Mouse (Mus musculus) CH12.LX (cell line): ENCODE results near the gene Plekhm3. TPM values are rescaled to one million over a fixed set of nuclear protein-coding genes. Genes with fewer than 3 reads are reported as not detected.

Source experiments
- DNase-seq: peaks from one replicate; pipeline ENCODE4 v3.0.0-alpha.2; 2013; ENCODE audit errors: extremely low read depth
- H3K27ac ChIP-seq: 2 replicates; pipeline ENCODE4 v1.5.1; 2012; ENCODE audit warnings: low read depth, mild to moderate bottlenecking, control low read depth, moderate library complexity; ENCODE audit not compliant: insufficient read depth
- H3K27me3 ChIP-seq: replicated peaks from 2 replicates; pipeline ENCODE3; 2012; ENCODE audit warnings: inconsistent platforms
- H3K36me3 ChIP-seq, 2 experiments: replicated peaks in 1 of 2; 2 replicates each; pipeline versions ENCODE3 to v1.6.1; 2012; ENCODE audit warnings: inconsistent platforms in 1 of 2, low read length in 1 of 2, mild to moderate bottlenecking in 1 of 2, mixed read lengths in 1 of 2, moderate library complexity in 1 of 2; ENCODE audit not compliant: control insufficient read depth in 1 of 2, insufficient read depth in 1 of 2
- H3K4me1 ChIP-seq, 2 experiments: 2 replicates each; pipeline ENCODE4 v1.6.1; 2012; ENCODE audit warnings: inconsistent platforms in 1 of 2, moderate library complexity in 1 of 2; ENCODE audit not compliant: insufficient read depth in 2 of 2, control insufficient read depth in 1 of 2
- H3K4me2 ChIP-seq: 2 replicates; pipeline ENCODE4 v1.6.1; 2012; ENCODE audit warnings: low read depth, mild to moderate bottlenecking, control low read depth; ENCODE audit not compliant: poor library complexity, insufficient read depth, severe bottlenecking
- H3K4me3 ChIP-seq, 3 experiments: fragments of 150-350 bp in 1 of 3; sonication (generic) in 1 of 3; replicated peaks in 1 of 3; 2 replicates each; pipeline versions ENCODE3 to v1.5.1; 2011 to 2012; ENCODE audit warnings: low read depth in 2 of 3, low read length in 2 of 3, mild to moderate bottlenecking in 2 of 3, moderate library complexity in 2 of 3, control low read depth in 1 of 3, improper control_type of control experiment in 1 of 3, inconsistent platforms in 1 of 3, mixed read lengths in 1 of 3; ENCODE audit not compliant: poor library complexity in 1 of 3
- H3K79me2 ChIP-seq: replicated peaks from 2 replicates; pipeline ENCODE4 v1.6.1; 2012; ENCODE audit warnings: mild to moderate bottlenecking, moderate library complexity; ENCODE audit not compliant: control insufficient read depth, poor library complexity, insufficient read depth, severe bottlenecking; ENCODE audit errors: extremely low read depth
- H3K9ac ChIP-seq: 2 replicates; pipeline ENCODE4 v1.6.1; 2012; ENCODE audit warnings: low read depth, mild to moderate bottlenecking, control low read depth, moderate library complexity; ENCODE audit not compliant: insufficient read depth
- H3K9me3 ChIP-seq: replicated peaks from 2 replicates; pipeline ENCODE3; 2012; ENCODE audit warnings: low read length, inconsistent platforms, mixed read lengths
- BHLHE40 ChIP-seq: IDR thresholded peaks from 2 replicates; pipeline ENCODE4 v1.6.1; 2011; ENCODE audit warnings: mild to moderate bottlenecking, low read depth, low read length, improper control_type of control experiment
- CHD2 ChIP-seq: IDR thresholded peaks from 2 replicates; pipeline ENCODE4 v1.6.1; 2011; ENCODE audit warnings: low read length, improper control_type of control experiment
- E2F4 ChIP-seq: IDR thresholded peaks from 2 replicates; pipeline ENCODE4 v1.6.1; 2011; ENCODE audit warnings: low read depth, low read length, improper control_type of control experiment; ENCODE audit not compliant: insufficient replicate concordance
- ETS1 ChIP-seq: conservative IDR thresholded peaks from 2 replicates; pipeline ENCODE4 v1.6.1; 2012; ENCODE audit warnings: low read depth, mild to moderate bottlenecking, inconsistent platforms, low read length, improper control_type of control experiment, moderate library complexity
- GABPA ChIP-seq: IDR thresholded peaks from 2 replicates; pipeline ENCODE4 v1.6.1; 2012; ENCODE audit warnings: low read depth, low read length, improper control_type of control experiment, inconsistent platforms; ENCODE audit not compliant: insufficient replicate concordance
- HCFC1 ChIP-seq: IDR thresholded peaks from 2 replicates; pipeline ENCODE4 v1.6.1; 2012; ENCODE audit warnings: low read depth, mild to moderate bottlenecking, inconsistent platforms, low read length, improper control_type of control experiment
- IRF4 ChIP-seq: IDR thresholded peaks from 2 replicates; pipeline ENCODE4 v1.6.1; 2014; ENCODE audit warnings: low read depth, mild to moderate bottlenecking, inconsistent platforms, low read length, improper control_type of control experiment
- JUN ChIP-seq: IDR thresholded peaks from 2 replicates; pipeline ENCODE4 v1.6.1; 2011; ENCODE audit warnings: low read depth, mild to moderate bottlenecking, low read length, improper control_type of control experiment, moderate library complexity; ENCODE audit not compliant: insufficient read depth
- JUND ChIP-seq: conservative IDR thresholded peaks from 2 replicates; pipeline ENCODE4 v1.6.1; 2011; ENCODE audit warnings: low read depth, low read length, improper control_type of control experiment
- MAX ChIP-seq: IDR thresholded peaks from 2 replicates; pipeline ENCODE4 v1.6.1; 2011; ENCODE audit warnings: low read length, improper control_type of control experiment
- MAZ ChIP-seq: IDR thresholded peaks from 2 replicates; pipeline ENCODE4 v1.6.1; 2012; ENCODE audit warnings: low read depth, mild to moderate bottlenecking, inconsistent platforms, low read length, improper control_type of control experiment, moderate library complexity
- MEF2A ChIP-seq: IDR thresholded peaks from 2 replicates; pipeline ENCODE4 v1.6.1; 2014; ENCODE audit warnings: low read depth, mild to moderate bottlenecking, inconsistent platforms, low read length, improper control_type of control experiment, borderline replicate concordance
- MYC ChIP-seq: IDR thresholded peaks from 2 replicates; pipeline ENCODE4 v1.6.1; 2011; ENCODE audit warnings: low read depth, mild to moderate bottlenecking, improper control_type of control experiment, low read length
- NELFE ChIP-seq: IDR thresholded peaks from 2 replicates; pipeline ENCODE4 v1.6.1; 2011; ENCODE audit warnings: low read depth, low read length, improper control_type of control experiment
- POLR2AphosphoS2 ChIP-seq: IDR thresholded peaks from 2 replicates; pipeline ENCODE4 v1.6.1; 2011; ENCODE audit warnings: low read depth, low read length, improper control_type of control experiment
- RAD21 ChIP-seq: IDR thresholded peaks from 2 replicates; pipeline ENCODE4 v1.6.1; 2011; ENCODE audit warnings: low read depth, mild to moderate bottlenecking, low read length, improper control_type of control experiment, moderate library complexity
- RCOR1 ChIP-seq: conservative IDR thresholded peaks from 2 replicates; pipeline ENCODE4 v1.6.1; 2012; ENCODE audit warnings: low read depth, mild to moderate bottlenecking, inconsistent platforms, low read length, improper control_type of control experiment
- USF1 ChIP-seq: IDR thresholded peaks from 2 replicates; pipeline ENCODE4 v1.6.1; 2014; ENCODE audit warnings: low read depth, mild to moderate bottlenecking, inconsistent platforms, low read length, improper control_type of control experiment
- USF2 ChIP-seq: conservative IDR thresholded peaks from 2 replicates; pipeline ENCODE4 v1.6.1; 2011; ENCODE audit warnings: low read depth, low read length, improper control_type of control experiment
- ZMIZ1 ChIP-seq: IDR thresholded peaks from 2 replicates; pipeline ENCODE4 v1.6.1; 2012; ENCODE audit warnings: low read depth, mild to moderate bottlenecking, inconsistent platforms, low read length, improper control_type of control experiment
- dilution Hi-C: fragments of 300-500 bp; cut with MboI; formaldehyde crosslinking; loops from 2 replicates; pipeline ENCODE4 v1.14.3; 2020; ENCODE audit warnings: low sequenced_read_pairs; ENCODE audit not compliant: extremely low pct_unique_long_range_greater_than_20kb, extremely low pct_ligation_motif_present
- in situ Hi-C: fragments of 300-500 bp; cut with MboI; formaldehyde crosslinking; loops from 3 replicates; pipeline ENCODE4 v1.14.3; 2019; ENCODE audit warnings: low sequenced_read_pairs, low pct_ligation_motif_present, low pct_unique_long_range_greater_than_20kb, mixed read lengths
- polyA plus RNA-seq: library from polyadenylated mRNA; unstranded; fragments of >175 nt; gene quantifications from 2 replicates; pipeline ENCODE4 v1.2.1, GENCODE M21; 2012; ENCODE audit warnings: low read depth; ENCODE audit not compliant: insufficient read length
- total RNA-seq, 2 experiments: library from RNA; depleted of rRNA; stranded (reverse); fragments of 300-350 nt in 1 of 2; fragments of >200 nt in 1 of 2; gene quantifications; 2 replicates each; pipeline ENCODE4 v1.2.3; 2012 to 2014

The Plekhm3 gene
- total and polyA plus RNA-seq, 3 experiments = 9.9 to 14.1 (median 13.0) TPM

DNA sequence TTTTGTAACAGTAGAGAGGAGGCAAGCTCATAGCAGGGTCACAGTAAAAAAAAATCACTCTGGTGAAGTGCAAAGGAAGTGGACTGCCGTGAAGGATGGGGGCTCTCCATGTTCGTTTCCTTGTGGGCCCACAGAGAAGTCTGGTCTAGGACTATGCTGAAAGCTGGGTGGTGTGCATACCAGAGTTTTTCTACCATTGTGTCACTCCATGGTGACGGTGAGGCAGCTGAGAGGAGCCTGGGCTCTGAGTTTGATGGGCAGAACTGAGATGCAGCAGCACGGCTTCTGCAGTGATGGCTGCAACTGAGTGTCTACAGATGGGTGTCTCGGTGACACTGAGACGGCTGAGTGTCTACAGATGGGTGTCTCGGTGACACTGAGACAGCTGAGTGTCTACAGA lies 108.5 kb downstream of the Plekhm3 start:
- no peak overlapping the region for H3K27ac ChIP-seq
- no peak overlapping the region for H3K4me2 ChIP-seq
- TF ChIP-seq IRF4 = no peak
- no peak for TF ChIP-seq MAZ
- no peak for TF ChIP-seq JUN
- TF ChIP-seq USF1 = no peak
- no peak for TF ChIP-seq CHD2
- TF ChIP-seq USF2 = no peak
- TF ChIP-seq NELFE = no peak
- TF ChIP-seq MYC = no peak
- no peak for TF ChIP-seq MEF2A
- no peak for TF ChIP-seq ZMIZ1
- no peak for TF ChIP-seq POLR2AphosphoS2
- peaks cover 8 to 90% of the 10 kb centered on the region in 2 experiments for H3K36me3 ChIP-seq
- no peaks in the 10 kb centered on the region for H3K79me2 ChIP-seq
- no peaks in the 10 kb centered on the region for H3K27me3 ChIP-seq
- dilution Hi-C loops (no loop called here), in situ Hi-C loops (no loop called here)
- peaks cover 0 to 2% of the 10 kb centered on the region in 2 experiments; a peak in 1 of 4 replicates for H3K4me1 ChIP-seq
- no peak overlapping the region for H3K9ac ChIP-seq
- no peaks in the 10 kb centered on the region for H3K9me3 ChIP-seq
- no peak overlapping the region for H3K4me3 ChIP-seq
- DNase-seq = no peak

DNA sequence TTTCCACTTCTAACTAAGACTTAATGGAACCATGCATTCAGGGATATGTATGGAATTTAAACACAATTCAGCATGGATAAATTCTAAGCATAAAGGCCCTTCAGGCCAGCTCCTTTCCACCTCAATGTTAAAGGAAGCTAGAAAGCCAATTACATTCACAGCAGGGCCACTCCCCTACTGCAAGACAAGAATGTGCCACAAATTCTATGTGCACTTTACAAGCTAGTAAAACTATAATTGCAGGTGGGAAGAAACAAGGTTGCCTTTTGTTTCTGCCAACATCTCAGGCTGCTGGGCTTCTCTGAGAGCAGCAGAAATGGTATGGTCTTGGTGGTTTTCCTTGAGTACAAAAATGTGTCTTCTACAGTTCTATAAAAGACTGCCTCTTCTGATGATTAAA lies 109.1 kb downstream of the Plekhm3 start:
- H3K79me2 ChIP-seq = no peaks in the 10 kb centered on the region
- in situ Hi-C loops (no loop called here), dilution Hi-C loops (no loop called here)
- no peak overlapping the region for H3K9ac ChIP-seq
- peaks cover 8 to 88% of the 10 kb centered on the region in 2 experiments for H3K36me3 ChIP-seq
- no peaks in the 10 kb centered on the region for H3K9me3 ChIP-seq
- no peak overlapping the region for H3K4me2 ChIP-seq
- H3K27ac ChIP-seq = no peak overlapping the region
- TF ChIP-seq JUN (no peak), MAZ (no peak), USF1 (no peak), MAX (no peak), NELFE (no peak), POLR2AphosphoS2 (no peak), E2F4 (no peak), GABPA (no peak), RAD21 (no peak), IRF4 (no peak), JUND (no peak), RCOR1 (no peak), ETS1 (no peak), HCFC1 (no peak), BHLHE40 (no peak)
- no peak for DNase-seq
- no peaks in the 10 kb centered on the region for H3K27me3 ChIP-seq
- H3K4me1 ChIP-seq = peaks cover 0 to 6% of the 10 kb centered on the region in 2 experiments; a peak in 1 of 4 replicates
- H3K4me3 ChIP-seq = no peak overlapping the region
